Mouse (Mus musculus): ENCODE measurements around the gene Pam16. TPM values are rescaled to one million over a fixed set of nuclear protein-coding genes. Genes with fewer than 3 reads are reported as not detected.
A peak's percentile ranks its signal among the peaks of the same experiment; 100 is the strongest.

Pam16 gene
- polyA plus RNA-seq, 1 experiment from 2014 or later: 107 TPM

DNA sequence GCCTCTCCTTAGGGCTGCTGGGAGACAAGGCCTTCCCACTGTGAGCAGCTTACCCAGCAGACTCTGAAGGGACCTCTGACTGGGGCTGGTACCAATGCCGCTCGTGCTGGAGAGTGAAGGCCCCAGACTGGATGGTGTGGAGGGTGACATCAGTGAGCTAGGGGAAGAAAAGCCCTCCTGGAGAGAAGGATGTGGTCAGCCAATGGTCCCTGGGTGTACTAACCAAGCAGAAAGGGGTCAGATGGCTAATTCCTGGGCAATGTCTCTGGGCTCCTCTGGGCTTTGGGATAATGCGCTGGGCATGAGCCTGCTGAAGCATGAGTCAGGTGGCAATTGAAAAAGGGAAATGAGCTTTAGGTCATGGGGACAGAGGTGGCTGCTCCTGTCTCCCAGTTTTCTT, 8.9 kb upstream of the Pam16 start:
- no peaks in the 10 kb centered on the region for H3K9me3 ChIP-seq (replicated peaks)
- H3K4me3 ChIP-seq (replicated peaks): no peak overlapping the region
- no peak overlapping the region for H3K4me2 ChIP-seq (replicated peaks)
- ATAC-seq (ENCODE audit: insufficient number of reproducible peaks, low FRiP score, low TSS enrichment, low read depth): no peak
- H3K27me3 ChIP-seq: no peaks in the 10 kb centered on the region
- H3K9ac ChIP-seq: no peak overlapping the region
- H3K4me1 ChIP-seq: no peaks in the 10 kb centered on the region
- WGBS: 87% methylated on average over 3 of the region's 3 CpGs
- peaks cover 4% of the 10 kb centered on the region; the same call in 1 of the 2 replicates for H3K36me3 ChIP-seq
- H3K27ac ChIP-seq (replicated peaks): no peak overlapping the region

DNA sequence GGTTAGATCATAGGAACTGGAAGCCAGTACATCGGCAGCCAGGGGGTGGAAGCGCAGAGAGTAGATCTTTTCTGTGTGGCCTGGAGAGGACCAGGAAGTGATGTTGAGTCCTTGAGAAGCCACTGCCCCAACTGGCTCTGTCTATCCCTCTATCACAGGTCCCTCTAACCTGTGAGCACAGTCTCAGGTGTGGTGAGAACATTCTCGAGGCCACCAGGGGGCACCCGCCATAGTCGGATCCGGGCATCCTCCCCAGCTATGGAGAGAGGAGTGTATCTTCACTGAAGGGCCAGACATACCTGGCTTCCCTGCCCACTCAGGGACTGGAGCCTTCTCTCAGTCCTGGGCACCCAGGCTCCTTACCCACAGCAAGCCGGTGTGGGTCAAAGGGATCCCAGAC, 7.3 kb upstream of the Pam16 start:
- H3K9ac ChIP-seq: no peak overlapping the region
- ATAC-seq (ENCODE audit: insufficient number of reproducible peaks, low FRiP score, low TSS enrichment, low read depth): no peak
- WGBS: 36% methylated on average over 7 of the region's 7 CpGs

DNA sequence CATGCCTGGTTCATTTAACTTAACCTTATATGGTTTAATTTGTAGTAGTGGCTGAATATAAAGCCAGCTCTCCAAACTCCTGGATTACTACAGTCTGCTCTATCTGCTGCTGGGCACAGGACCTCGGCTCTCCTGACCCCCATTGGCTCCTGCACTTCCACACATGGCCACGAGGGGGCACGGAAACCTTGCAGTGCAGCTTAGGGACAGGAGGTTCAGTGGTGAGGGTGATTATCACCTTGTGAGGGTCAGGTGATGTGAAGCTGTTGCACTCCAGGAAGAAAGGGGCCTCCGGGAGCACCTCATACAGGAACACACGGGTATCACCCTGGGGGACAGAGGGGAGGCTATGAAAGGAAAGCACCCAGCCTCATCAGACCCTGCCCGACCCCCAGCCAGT, 5.2 kb upstream of the Pam16 start:
- no peak for ATAC-seq (ENCODE audit: insufficient number of reproducible peaks, low FRiP score, low TSS enrichment, low read depth)
- Histone ChIP-seq H3K4me1 (peaks cover 4% of the 10 kb centered on the region; the same call in 1 of the 2 replicates), H3K36me3 (peaks cover 4% of the 10 kb centered on the region), H3K4me3 (replicated peaks) (no peak overlapping the region), H3K9ac (no peak overlapping the region), H3K4me2 (replicated peaks) (no peak overlapping the region), H3K27ac (replicated peaks) (no peak overlapping the region), H3K27me3 (no peaks in the 10 kb centered on the region), H3K9me3 (replicated peaks) (no peaks in the 10 kb centered on the region)
- WGBS: 22% methylated on average over 6 of the region's 6 CpGs

More for the DNA sequence above, 7.3 kb upstream of the Pam16 start:
- H3K27ac ChIP-seq (replicated peaks): no peak overlapping the region
- no peaks in the 10 kb centered on the region for H3K4me1 ChIP-seq
- no peak overlapping the region for H3K4me3 ChIP-seq (replicated peaks)
- no peak overlapping the region for H3K4me2 ChIP-seq (replicated peaks)
- H3K36me3 ChIP-seq: peaks cover 4% of the 10 kb centered on the region
- no peaks in the 10 kb centered on the region for H3K9me3 ChIP-seq (replicated peaks)
- H3K27me3 ChIP-seq: no peaks in the 10 kb centered on the region

DNA sequence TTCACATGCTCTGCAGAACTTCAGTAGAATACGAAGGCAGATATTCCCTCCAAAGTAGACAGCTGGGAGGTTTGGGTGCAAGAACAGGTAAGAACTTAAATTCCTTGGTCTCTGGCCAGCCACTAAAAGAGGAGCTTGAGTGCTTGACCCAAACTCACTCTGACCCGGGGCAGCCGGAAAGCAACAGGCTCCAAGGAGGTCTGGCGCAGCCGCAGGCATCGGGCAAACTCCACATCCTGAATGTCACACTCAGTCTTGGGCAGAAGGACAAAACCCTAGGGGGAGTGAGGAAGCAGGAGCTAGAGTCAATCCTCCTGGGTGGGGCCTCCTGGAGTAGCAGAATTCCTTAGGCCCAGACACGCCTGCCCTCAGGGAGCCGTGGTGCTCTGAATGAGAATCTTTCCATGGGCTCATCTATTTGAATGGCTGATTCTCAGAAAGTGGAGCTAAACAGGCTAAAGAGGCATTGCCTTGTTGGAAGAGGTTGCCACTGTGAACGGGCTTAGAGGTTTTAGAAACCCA, 4.2 kb upstream of the Pam16 start:
- H3K27me3 ChIP-seq: no peaks in the 10 kb centered on the region
- H3K36me3 ChIP-seq: peaks cover 4% of the 10 kb centered on the region
- no peak overlapping the region for H3K27ac ChIP-seq (replicated peaks)
- H3K9me3 ChIP-seq (replicated peaks): no peaks in the 10 kb centered on the region
- WGBS: 84% methylated on average over 9 of the region's 9 CpGs
- no peak overlapping the region for H3K9ac ChIP-seq
- ATAC-seq (ENCODE audit: insufficient number of reproducible peaks, low FRiP score, low TSS enrichment, low read depth): no peak
- peaks cover 8% of the 10 kb centered on the region for H3K4me1 ChIP-seq
- H3K4me3 ChIP-seq (replicated peaks): no peak overlapping the region
- H3K4me2 ChIP-seq (replicated peaks): no peak overlapping the region

DNA sequence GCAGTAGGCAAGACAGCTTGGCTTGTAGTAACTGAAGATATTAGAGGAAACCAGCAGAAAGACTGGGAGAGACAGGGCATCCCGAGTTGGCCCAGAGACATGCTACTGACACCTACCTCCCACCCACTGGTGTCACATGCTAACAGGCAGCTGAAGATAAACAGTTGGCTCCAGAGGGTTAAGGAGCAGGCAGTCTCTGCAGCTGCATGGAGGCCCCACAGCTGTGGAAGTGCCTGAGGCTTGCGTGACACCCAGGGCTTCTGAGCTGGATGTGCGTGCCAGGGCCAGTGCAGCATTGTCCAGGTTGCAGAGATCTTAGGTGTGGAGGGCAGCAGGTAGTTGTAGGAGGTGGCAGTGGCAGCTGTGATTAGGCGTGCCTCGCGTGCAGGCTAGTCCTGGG, 2.3 kb upstream of the Pam16 start:
- Histone ChIP-seq H3K4me2 (replicated peaks) (no peak overlapping the region), H3K27ac (replicated peaks) (no peak overlapping the region), H3K27me3 (no peaks in the 10 kb centered on the region), H3K4me1 (peaks cover 21% of the 10 kb centered on the region), H3K4me3 (replicated peaks) (no peak overlapping the region), H3K9me3 (replicated peaks) (no peaks in the 10 kb centered on the region), H3K36me3 (peaks cover 4% of the 10 kb centered on the region), H3K9ac (no peak overlapping the region)
- no peak for ATAC-seq (ENCODE audit: insufficient number of reproducible peaks, low FRiP score, low TSS enrichment, low read depth)
- 76% methylated on average over 6 of the region's 6 CpGs for WGBS

DNA sequence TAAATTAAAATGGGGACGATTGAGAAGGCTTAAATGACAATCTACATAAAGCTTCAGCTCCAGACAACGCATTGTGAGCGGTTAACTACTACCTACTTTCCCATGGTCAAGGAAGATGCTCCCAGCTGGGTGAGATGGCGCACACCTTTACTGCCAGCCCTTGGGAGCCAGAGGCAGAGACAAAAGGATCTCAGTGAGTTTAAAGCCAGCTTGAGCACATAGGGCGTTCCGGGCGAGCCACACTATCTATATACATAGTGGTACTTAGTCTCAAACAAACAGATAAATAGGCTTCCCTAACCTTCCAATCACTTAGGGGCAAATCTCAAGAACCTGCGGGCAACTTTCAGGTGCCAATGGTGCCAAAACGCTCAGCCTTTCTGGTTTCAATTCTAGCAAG, 714 bp downstream of the Pam16 start:
- ATAC-seq (ENCODE audit: insufficient number of reproducible peaks, low FRiP score, low TSS enrichment, low read depth): no peak
- Histone ChIP-seq H3K27me3 (no peaks in the 10 kb centered on the region), H3K9ac (peak overlapping the region; percentile 75), H3K4me3 (replicated peaks) (peak overlapping the region; percentile 73), H3K4me1 (peaks cover 21% of the 10 kb centered on the region), H3K27ac (replicated peaks) (peak overlapping the region; percentile 87), H3K9me3 (replicated peaks) (no peaks in the 10 kb centered on the region), H3K36me3 (no peaks in the 10 kb centered on the region; the same call in 1 of the 2 replicates), H3K4me2 (replicated peaks) (peak overlapping the region; percentile 65)
- 19% methylated on average over 9 of the region's 9 CpGs for WGBS

DNA sequence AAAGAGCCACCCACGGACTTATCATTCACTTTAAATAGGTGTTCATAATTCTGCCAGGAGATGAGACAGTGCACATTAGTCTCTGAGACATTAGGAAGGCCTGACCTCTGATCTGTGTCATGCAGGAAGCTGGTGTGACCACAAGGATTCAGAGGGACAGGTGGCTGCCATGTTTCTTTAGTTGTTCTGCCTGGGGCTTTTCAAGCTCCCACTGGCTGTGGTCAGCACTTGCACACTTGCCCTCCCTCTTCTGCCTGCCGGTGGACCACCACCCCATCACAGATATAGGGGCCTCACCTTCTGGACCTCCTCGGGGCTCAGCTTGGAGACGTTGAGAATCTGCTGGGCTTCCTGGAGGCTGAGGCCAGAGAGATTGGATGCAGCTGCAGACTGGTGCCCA, 8.0 kb downstream of the Pam16 start:
- H3K36me3 ChIP-seq: peaks cover 63% of the 10 kb centered on the region
- no peak overlapping the region for H3K9ac ChIP-seq
- WGBS: 66% methylated on average over 4 of the region's 4 CpGs
- H3K27me3 ChIP-seq: no peaks in the 10 kb centered on the region
- ATAC-seq (ENCODE audit: insufficient number of reproducible peaks, low FRiP score, low TSS enrichment, low read depth): no peak
- no peak overlapping the region for H3K4me2 ChIP-seq (replicated peaks)
- no peak overlapping the region for H3K27ac ChIP-seq (replicated peaks)
- no peak overlapping the region for H3K4me3 ChIP-seq (replicated peaks)
- H3K4me1 ChIP-seq: no peaks in the 10 kb centered on the region
- no peaks in the 10 kb centered on the region for H3K9me3 ChIP-seq (replicated peaks)

DNA sequence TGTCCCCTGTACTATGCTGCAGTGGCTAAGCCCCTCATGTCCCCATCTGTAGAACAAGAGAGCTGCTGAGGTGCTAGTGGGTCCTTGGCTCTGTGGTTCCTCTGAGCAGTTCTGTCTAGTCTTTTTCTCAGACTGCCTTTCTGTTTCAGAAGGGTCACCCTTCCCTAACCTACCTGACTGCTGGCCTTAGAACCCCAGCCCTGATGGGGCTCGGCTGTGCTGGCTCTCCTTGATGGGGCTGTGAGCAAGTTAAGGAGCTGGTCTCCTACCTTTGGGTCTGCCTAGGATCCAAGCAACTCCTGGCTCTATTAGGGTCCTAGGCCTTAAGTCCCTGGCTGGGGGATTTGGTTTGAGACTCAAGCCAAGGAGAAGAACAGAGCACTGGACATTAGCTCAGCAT, 9.5 kb downstream of the Pam16 start:
- Histone ChIP-seq H3K4me3 (replicated peaks) (no peak overlapping the region), H3K4me1 (no peaks in the 10 kb centered on the region), H3K27ac (replicated peaks) (no peak overlapping the region), H3K4me2 (replicated peaks) (no peak overlapping the region), H3K9me3 (replicated peaks) (no peaks in the 10 kb centered on the region), H3K36me3 (peaks cover 77% of the 10 kb centered on the region), H3K9ac (no peak overlapping the region), H3K27me3 (no peaks in the 10 kb centered on the region)
- WGBS: 84% methylated on average over 1 of the region's 1 CpGs
- ATAC-seq (ENCODE audit: insufficient number of reproducible peaks, low FRiP score, low TSS enrichment, low read depth): no peak

DNA sequence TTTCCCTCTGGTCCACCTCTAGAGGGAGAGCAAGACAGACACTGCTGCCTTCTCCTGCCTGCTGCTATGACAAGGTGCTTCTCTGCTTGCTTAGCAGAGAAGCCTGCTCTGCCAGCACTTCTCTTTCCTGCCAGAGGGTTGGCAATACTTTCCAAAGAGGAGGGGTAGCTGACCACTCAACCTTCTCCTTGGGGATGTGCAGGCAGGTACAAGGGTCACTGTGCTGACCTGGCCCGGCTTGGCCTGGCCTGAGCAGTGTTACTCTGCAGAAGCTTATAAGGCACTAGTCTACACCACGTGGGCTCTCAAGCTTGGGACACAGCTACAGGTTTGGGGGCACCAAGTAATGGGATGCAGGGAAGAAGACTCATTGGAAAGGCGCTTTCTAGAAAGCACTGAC, 10.1 kb downstream of the Pam16 start:
- H3K36me3 ChIP-seq: peaks cover 84% of the 10 kb centered on the region
- 92% methylated on average over 3 of the region's 3 CpGs for WGBS
- no peak overlapping the region for H3K4me3 ChIP-seq (replicated peaks)
- H3K9me3 ChIP-seq (replicated peaks): no peaks in the 10 kb centered on the region
- H3K4me1 ChIP-seq: no peaks in the 10 kb centered on the region
- no peak for ATAC-seq (ENCODE audit: insufficient number of reproducible peaks, low FRiP score, low TSS enrichment, low read depth)
- no peaks in the 10 kb centered on the region for H3K27me3 ChIP-seq
- no peak overlapping the region for H3K9ac ChIP-seq
- H3K4me2 ChIP-seq (replicated peaks): no peak overlapping the region
- no peak overlapping the region for H3K27ac ChIP-seq (replicated peaks)

DNA sequence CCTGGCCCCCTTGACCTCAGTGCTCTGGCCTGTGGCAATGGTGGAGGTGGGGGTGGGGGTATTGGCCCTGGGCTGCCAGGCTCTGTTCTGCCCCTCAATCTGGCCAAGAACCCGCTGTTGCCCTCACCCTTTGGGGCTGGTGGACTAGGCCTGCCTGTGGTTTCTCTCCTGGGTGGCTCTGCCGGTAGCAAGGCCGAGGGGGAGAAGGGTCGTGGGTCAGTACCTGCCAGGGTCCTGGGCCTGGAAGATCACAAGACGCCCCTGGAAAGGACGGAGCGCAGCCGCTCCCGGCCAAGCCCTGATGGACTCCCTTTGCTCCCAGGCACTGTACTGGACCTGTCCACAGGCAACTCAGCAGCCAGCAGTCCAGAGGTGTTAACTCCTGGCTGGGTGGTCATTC, 11.1 kb downstream of the Pam16 start:
- H3K36me3 ChIP-seq: peaks cover 81% of the 10 kb centered on the region
- ATAC-seq (ENCODE audit: insufficient number of reproducible peaks, low FRiP score, low TSS enrichment, low read depth): no peak
- WGBS: 92% methylated on average over 9 of the region's 9 CpGs

DNA sequence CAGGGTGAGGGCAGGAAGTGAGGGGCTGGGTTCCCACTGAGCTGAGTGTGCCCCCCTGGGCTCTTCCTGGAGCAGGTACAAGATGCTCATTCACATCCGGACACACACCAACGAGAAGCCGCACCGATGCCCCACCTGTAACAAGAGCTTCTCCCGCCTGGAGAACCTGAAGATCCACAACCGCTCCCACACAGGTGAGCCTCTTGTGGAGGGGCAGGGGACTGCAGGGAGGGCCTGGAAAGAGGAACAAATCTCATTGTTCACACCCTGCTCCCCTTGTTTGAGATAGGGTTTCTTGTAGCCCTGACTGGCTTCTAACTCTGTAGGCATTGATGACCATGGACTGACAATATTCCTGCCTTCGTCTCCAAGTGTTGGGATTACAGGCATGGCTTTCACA, 13.1 kb downstream of the Pam16 start:
- H3K27ac ChIP-seq (replicated peaks): no peak overlapping the region
- no peak overlapping the region for H3K4me3 ChIP-seq (replicated peaks)
- H3K4me2 ChIP-seq (replicated peaks): no peak overlapping the region
- no peak for ATAC-seq (ENCODE audit: insufficient number of reproducible peaks, low FRiP score, low TSS enrichment, low read depth)
- H3K9ac ChIP-seq: no peak overlapping the region
- H3K36me3 ChIP-seq: peaks cover 69% of the 10 kb centered on the region
- H3K27me3 ChIP-seq: no peaks in the 10 kb centered on the region
- peaks cover 20% of the 10 kb centered on the region for H3K4me1 ChIP-seq
- no peaks in the 10 kb centered on the region for H3K9me3 ChIP-seq (replicated peaks)
- 88% methylated on average over 7 of the region's 7 CpGs for WGBS

More for the DNA sequence above, 11.1 kb downstream of the Pam16 start:
- Histone ChIP-seq H3K9ac (no peak overlapping the region), H3K27ac (replicated peaks) (no peak overlapping the region), H3K4me2 (replicated peaks) (no peak overlapping the region), H3K4me3 (replicated peaks) (no peak overlapping the region), H3K9me3 (replicated peaks) (no peaks in the 10 kb centered on the region), H3K4me1 (no peaks in the 10 kb centered on the region), H3K27me3 (no peaks in the 10 kb centered on the region)

DNA sequence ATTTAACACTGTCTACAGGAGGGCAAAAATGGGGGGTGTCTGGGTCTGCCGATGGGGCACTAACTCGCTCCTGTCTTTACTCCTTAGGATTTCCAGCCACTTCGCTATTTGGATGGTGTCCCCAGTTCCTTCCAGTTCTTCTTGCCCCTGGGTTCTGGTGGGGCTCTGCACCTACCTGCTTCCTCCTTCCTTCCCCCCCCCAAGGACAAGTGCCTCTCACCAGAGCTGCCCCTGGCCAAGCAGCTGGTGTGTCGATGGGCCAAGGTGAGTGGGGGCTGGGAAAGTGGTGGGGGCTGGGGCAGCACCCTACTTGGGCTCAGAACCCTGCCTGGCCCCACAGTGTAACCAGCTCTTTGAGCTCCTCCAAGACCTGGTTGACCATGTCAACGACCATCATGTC, 13.6 kb downstream of the Pam16 start:
- H3K4me2 ChIP-seq (replicated peaks): no peak overlapping the region
- no peak overlapping the region for H3K4me3 ChIP-seq (replicated peaks)
- whole genome bisulfite sequencing: 89% methylated on average over 5 of the region's 5 CpGs
- no peaks in the 10 kb centered on the region for H3K9me3 ChIP-seq (replicated peaks)
- peaks cover 25% of the 10 kb centered on the region for H3K4me1 ChIP-seq
- no peak overlapping the region for H3K27ac ChIP-seq (replicated peaks)
- peaks cover 66% of the 10 kb centered on the region for H3K36me3 ChIP-seq
- H3K27me3 ChIP-seq: no peaks in the 10 kb centered on the region
- no peak overlapping the region for H3K9ac ChIP-seq
- no peak for ATAC-seq (ENCODE audit: insufficient number of reproducible peaks, low FRiP score, low TSS enrichment, low read depth)
